Mouse (Mus musculus) cerebellum, postnatal 14 days (tissue): Measurements from ENCODE around the gene Olfr967.

ENCODE experiments used
- DNase-seq, 2 experiments: peaks; one replicate each; pipeline ENCODE4 v3.0.0; 2021; ENCODE audit warnings: mixed read lengths in 2 of 2

Gene Olfr967

GRCm38 (mm10) chr9:39745949-39746348 is at the start of gene Olfr967:
TSS of gene Olfr967 (plus strand) at chr9:39746249.
- DNase-seq: no peak

DNA sequence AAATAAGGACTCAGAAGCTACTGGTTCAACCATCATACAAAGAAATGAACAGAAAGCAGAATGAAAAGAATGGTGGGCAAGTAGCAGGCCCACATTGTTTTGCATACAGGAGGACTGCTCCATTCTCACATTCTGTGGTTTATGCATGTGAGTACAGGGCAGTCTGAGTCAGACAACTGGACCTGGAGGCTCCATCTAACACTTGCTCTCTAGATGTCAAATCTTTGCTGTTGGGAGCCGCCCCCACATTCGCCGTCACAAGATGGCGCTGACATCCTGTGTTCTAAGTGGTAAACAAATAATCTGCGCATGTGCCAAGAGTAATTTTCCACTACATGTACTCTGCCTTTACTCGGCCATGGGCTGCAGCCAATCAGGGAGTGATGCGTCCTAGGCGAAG is 44.9 kb upstream of the Olfr967 start:
- DNase-seq: peak; percentile 1 to 11

DNA sequence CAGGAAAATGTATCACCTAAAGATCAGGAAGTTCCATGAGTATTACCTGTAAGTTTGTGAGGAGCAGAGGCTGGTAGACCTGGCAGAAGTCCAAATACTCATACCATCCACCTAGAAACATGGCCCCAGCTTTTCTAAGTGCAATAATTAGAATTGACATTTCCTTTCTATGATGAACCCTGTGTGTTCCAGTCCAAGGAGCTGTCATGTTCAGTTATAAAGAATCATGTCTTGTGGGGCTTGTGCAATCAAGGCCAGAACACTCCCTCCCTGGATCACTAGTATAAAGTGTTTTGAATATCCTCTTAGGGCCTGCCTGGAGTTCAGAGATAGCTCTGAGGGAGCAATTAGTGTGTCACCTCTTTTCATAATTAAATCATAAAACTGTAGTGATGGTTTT is 39.0 kb upstream of the Olfr967 start, which contains the start of gene Olfr149:
Gene Olfr149, minus strand, starts transcription at position 101 of the 400 bp plus-strand sequence.
- no peak for DNase-seq

DNA sequence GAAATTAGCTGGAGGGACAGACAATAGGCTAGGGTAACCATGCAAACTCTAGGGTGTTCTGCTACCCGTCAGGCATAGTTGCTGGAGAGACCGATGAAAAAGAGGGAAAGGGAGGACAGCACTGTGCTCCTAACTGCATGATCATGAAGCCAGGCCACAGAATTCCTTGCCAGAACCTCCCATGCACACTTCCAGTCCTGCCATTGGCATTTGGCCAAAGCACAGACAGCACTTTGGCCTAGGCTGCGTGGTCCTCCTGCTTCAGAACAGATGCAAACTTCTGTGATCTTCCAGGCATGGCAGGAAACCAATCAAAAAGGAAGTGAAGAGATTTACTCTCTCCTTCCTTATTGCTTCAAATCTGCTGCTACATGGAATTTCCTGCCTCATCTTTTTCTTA is 37.1 kb upstream of the Olfr967 start:
- DNase-seq: peak; percentile 46 to 55

DNA sequence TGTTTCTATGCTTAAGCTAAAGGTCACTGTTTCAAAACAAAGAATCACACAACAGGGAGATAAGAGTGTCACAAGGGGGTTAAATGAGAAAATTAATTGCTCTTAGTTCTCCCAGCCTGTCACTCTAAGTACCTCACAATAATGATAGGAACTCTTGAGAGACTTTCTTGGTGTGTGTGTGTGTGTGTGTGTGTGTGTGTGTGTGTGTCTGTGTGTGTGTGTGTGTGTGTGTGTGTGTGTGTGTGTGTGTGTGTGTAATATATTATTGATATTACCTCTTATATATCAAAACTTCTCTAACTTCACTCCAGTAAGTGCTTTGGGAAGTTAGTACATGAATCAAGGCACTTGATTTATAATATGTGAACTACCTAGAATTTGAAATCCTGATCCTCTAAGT is 35.0 kb upstream of the Olfr967 start, which contains the start of gene Olfr965:
Gene Olfr965, plus strand, starts transcription at position 301 of the 400 bp plus-strand sequence.
- no peak for DNase-seq

DNA sequence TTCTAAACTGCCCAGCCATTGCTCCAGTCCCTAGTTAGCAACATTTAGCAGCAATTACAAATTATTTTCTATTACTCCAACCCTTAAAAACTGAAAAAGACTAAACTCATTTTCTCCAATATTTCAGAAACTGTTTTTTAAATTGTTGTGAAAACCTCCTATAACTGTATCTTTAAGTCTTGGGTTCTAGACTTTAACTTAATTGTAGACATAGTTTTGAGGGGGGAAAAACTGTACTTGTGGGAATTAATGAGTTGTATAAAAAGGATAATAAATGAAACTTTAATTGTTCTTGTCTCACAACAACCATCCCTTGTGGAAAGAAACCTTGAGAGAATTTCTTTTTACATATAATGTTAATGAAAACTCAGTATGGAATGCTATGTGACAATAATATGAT is 15.4 kb upstream of the Olfr967 start, which contains the start of gene Olfr150:
Gene Olfr150, plus strand, starts transcription at position 301 of the 400 bp plus-strand sequence.
- no peak for DNase-seq

DNA sequence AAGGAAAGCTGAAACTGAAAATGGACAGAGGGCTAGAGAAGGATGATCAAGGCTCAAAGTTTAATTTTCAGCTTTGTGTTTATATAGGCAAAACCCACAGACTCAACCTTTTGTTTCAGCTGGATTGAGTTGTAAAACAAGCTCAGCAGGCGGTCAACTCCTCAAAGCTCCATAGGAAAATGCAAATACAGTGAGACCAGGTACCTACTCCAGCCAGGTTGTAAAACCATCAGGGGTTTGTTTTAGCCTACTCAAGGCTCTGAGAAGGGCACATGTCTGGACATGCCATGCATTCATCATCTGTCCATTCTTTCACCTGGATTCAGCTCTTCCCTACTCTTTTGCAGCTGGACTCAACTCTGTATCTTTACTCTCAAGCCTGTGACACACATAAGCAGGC is 5.3 kb upstream of the Olfr967 start:
- no peak for DNase-seq

DNA sequence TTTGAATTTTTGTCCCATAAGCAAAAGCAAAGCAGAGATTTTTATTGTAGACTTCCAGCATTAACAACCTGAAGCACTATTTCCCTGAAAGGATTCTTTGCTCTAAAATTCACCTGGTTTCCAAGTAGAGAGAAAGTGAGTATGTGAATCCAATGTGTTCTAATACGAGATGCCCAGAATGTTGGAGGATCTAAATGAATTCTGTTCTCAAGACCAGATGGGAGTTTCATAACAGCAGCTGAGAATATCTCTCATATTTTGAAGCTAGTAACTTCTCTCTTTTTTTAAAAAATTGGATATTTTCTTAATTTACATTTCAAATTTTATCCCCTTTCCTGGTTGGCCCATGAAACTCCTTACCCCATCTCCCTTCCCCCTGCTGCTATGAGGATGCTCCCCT is 379 bp downstream of the Olfr967 start:
- DNase-seq: no peak

DNA sequence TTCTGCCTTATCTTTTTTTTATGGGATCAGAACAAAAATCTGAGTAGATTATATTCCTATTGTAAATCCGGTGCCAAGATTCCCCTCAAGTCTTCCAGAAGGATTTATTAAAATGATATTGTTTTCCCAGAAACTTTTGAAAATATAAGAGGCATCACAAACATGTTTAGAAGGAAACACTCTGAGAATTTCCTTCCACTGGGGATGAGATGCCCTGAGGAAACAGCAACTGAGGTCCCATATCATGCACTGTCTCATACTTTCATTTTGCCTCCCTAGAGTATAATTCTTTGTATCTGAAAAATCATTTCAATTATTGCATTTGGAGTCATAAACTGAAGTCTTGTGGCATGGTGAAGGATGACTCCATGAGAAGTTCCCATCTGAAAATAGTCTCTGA is 37.1 kb downstream of the Olfr967 start, which contains the start of gene Olfr968:
Gene Olfr968, minus strand, starts transcription at position 101 of the 400 bp plus-strand sequence.
- no peak for DNase-seq

DNA sequence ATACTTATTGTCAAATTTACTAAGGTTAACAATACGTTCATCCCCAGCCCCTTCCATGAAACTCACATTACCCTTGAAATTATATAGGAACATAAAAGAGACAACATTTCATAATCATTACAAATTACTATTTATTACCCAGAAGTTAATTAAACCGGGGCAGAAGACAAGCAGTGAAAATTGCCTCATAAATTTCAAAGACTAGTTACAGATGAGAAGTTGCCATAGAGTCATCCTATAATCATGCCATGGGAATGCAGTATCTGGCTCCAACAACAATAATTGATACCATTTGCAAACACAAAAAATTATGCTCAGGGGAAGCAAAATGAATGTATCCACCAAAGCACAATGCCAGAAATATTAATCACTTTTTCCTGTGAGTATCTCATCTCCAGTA is 44.5 kb downstream of the Olfr967 start, which contains the start of gene Olfr969:
Gene Olfr969, plus strand, starts transcription at position 388 of the 400 bp plus-strand sequence.
- DNase-seq: no peak
